Mouse (Mus musculus) lung, embryonic 14.5 days (tissue): ENCODE data around the gene Pdk2. TPM values are rescaled to one million over a fixed set of nuclear protein-coding genes. Genes with fewer than 3 reads are reported as not detected.

Source experiments
- ATAC-seq: fragments of 200-750 bp; cut with Nextera tagmentation; 2 replicates; pipeline ENCODE4 v1.8.0; 2017; ENCODE audit warnings: mild to moderate bottlenecking, moderate TSS enrichment, moderate library complexity; ENCODE audit not compliant: insufficient read depth
- DNase-seq: peaks from one replicate; pipeline ENCODE4 v3.0.0-alpha.2; 2015
- H3K27ac ChIP-seq: fragments of 300-500 bp; sonication (generic); 2 replicates; pipeline ENCODE4 v1.5.1; 2014; ENCODE audit warnings: low read depth, mild to moderate bottlenecking, moderate library complexity
- H3K27me3 ChIP-seq: fragments of 300-500 bp; sonication (generic); 2 replicates; pipeline ENCODE4 v1.6.1; 2014; ENCODE audit warnings: low read length, control low read depth; ENCODE audit not compliant: insufficient read depth
- H3K36me3 ChIP-seq: fragments of 300-500 bp; sonication (generic); 2 replicates; pipeline ENCODE4 v1.6.1; 2014; ENCODE audit warnings: control low read depth; ENCODE audit not compliant: insufficient read depth
- H3K4me1 ChIP-seq: fragments of 300-500 bp; sonication (generic); 2 replicates; pipeline ENCODE4 v1.6.1; 2014; ENCODE audit warnings: antibody characterized with exemption, control low read depth; ENCODE audit not compliant: insufficient read depth
- H3K4me2 ChIP-seq: fragments of 300-500 bp; sonication (generic); 2 replicates; pipeline ENCODE4 v1.6.1; 2014; ENCODE audit warnings: mild to moderate bottlenecking
- H3K4me3 ChIP-seq: fragments of 300-500 bp; sonication (generic); 2 replicates; pipeline ENCODE4 v1.5.1; 2014; ENCODE audit warnings: low read depth, low read length
- H3K9ac ChIP-seq: fragments of 300-500 bp; sonication (generic); 2 replicates; pipeline ENCODE4 v1.6.1; 2014
- H3K9me3 ChIP-seq: fragments of 300-500 bp; sonication (generic); 2 replicates; pipeline ENCODE4 v1.6.1; 2016; ENCODE audit warnings: low read depth, low read length, control low read depth
- CTCF ChIP-seq: IDR thresholded peaks from 2 replicates; pipeline ENCODE4 v1.5.1; 2016; ENCODE audit warnings: antibody characterized with exemption, low read depth
- WGBS: fragments of 180-500 bp; shearing (Covaris S2); extraction: QIAGEN DNeasy Blood & Tissue Kit; methylation state at CpG from one replicate; pipeline ENCODE4 v1.1.7; 2014; 5-methylcytosine and 5-hydroxymethylcytosine counted together
- polyA plus RNA-seq: library from polyadenylated mRNA; unstranded; fragments of >200 nt; fragmentation: Nextera tagmentation; extraction: Ambion mirVana; gene quantifications from 2 replicates; pipeline ENCODE4 v1.2.1, GENCODE M21; 2014

Gene Pdk2
- 24.5 and 27.4 TPM in 2 replicates for polyA plus RNA-seq

- no peak for TF ChIP-seq CTCF
- H3K4me1 ChIP-seq, result peaks cover 7% of the 10 kb centered on the region; the same call in 1 of the 2 replicates
- peak within 1 kb of the TSS; percentile 93 for H3K4me2 ChIP-seq
- H3K36me3 ChIP-seq, result peaks cover 9% of the 10 kb centered on the region; the same call in 1 of the 2 replicates
- H3K4me3 ChIP-seq, result peak within 1 kb of the TSS; percentile 77
- peak within 1 kb of the TSS; percentile 73 for H3K9ac ChIP-seq
- WGBS, result 0% methylated on average over 41 of the region's 41 CpGs
- H3K9me3 ChIP-seq, result no peaks in the 10 kb centered on the region
- no peaks in the 10 kb centered on the region for H3K27me3 ChIP-seq
- peak; percentile 98 for DNase-seq
- H3K27ac ChIP-seq, result peak within 1 kb of the TSS; percentile 73
- peak; percentile 97 for ATAC-seq
Observed at GRCm38 (mm10) chr11:95041139-95041609, at the start of gene Pdk2. TSS of gene Pdk2 (minus strand) at chr11:95041354.

GRCm38 (mm10) chr11:95088857-95089779 is 48.0 kb upstream of the Pdk2 start:
- DNase-seq, result peak; percentile 45
- ATAC-seq, result no peak
- no peak overlapping the region for H3K4me3 ChIP-seq
- H3K4me1 ChIP-seq, result peaks cover 22% of the 10 kb centered on the region
- no peak overlapping the region for H3K4me2 ChIP-seq
- 59% methylated on average over 16 of the region's 16 CpGs for WGBS
- TF ChIP-seq CTCF, result no peak
- no peak overlapping the region for H3K9ac ChIP-seq
- H3K36me3 ChIP-seq, result no peaks in the 10 kb centered on the region
- peak overlapping the region; percentile 63 for H3K27ac ChIP-seq
- no peaks in the 10 kb centered on the region for H3K27me3 ChIP-seq
- H3K9me3 ChIP-seq, result no peaks in the 10 kb centered on the region

- DNase-seq (no peak), ATAC-seq (no peak)
- Histone ChIP-seq H3K36me3 (no peaks in the 10 kb centered on the region), H3K9me3 (no peaks in the 10 kb centered on the region), H3K27ac (peak overlapping the region; percentile 63), H3K4me3 (no peak overlapping the region), H3K9ac (no peak overlapping the region), H3K27me3 (no peaks in the 10 kb centered on the region), H3K4me1 (peaks cover 22% of the 10 kb centered on the region), H3K4me2 (no peak overlapping the region)
- no peak for TF ChIP-seq CTCF
- WGBS, result 49% methylated on average over 7 of the region's 7 CpGs
Observed at GRCm38 (mm10) chr11:95088286-95088685, 47.1 kb upstream of the Pdk2 start.

GRCm38 (mm10) chr11:95087301-95088228 is 46.4 kb upstream of the Pdk2 start:
- no peaks in the 10 kb centered on the region for H3K9me3 ChIP-seq
- 46% methylated on average over 17 of the region's 17 CpGs for WGBS
- H3K27me3 ChIP-seq, result no peaks in the 10 kb centered on the region
- peaks cover 22% of the 10 kb centered on the region for H3K4me1 ChIP-seq
- no peak for TF ChIP-seq CTCF
- H3K36me3 ChIP-seq, result no peaks in the 10 kb centered on the region
- no peak overlapping the region for H3K9ac ChIP-seq
- DNase-seq (no peak), ATAC-seq (no peak)
- no peak overlapping the region for H3K4me3 ChIP-seq
- H3K27ac ChIP-seq, result peak overlapping the region; percentile 63; the same call in 1 of the 2 replicates
- no peak overlapping the region for H3K4me2 ChIP-seq

GRCm38 (mm10) chr11:95086229-95086628 is 45.1 kb upstream of the Pdk2 start:
- Histone ChIP-seq H3K27ac (no peak overlapping the region; the same call in 1 of the 2 replicates), H3K9ac (no peak overlapping the region), H3K4me2 (no peak overlapping the region), H3K4me3 (no peak overlapping the region), H3K4me1 (peaks cover 22% of the 10 kb centered on the region), H3K36me3 (no peaks in the 10 kb centered on the region), H3K27me3 (no peaks in the 10 kb centered on the region), H3K9me3 (no peaks in the 10 kb centered on the region)
- TF ChIP-seq CTCF, result no peak
- ATAC-seq (no peak), DNase-seq (no peak)
- WGBS, result 35% methylated on average over 5 of the region's 5 CpGs

- no peak for TF ChIP-seq CTCF
- WGBS, result 5% methylated on average over 5 of the region's 5 CpGs
- no peak overlapping the region; the same call in 1 of the 2 replicates for H3K27ac ChIP-seq
- no peak overlapping the region for H3K4me2 ChIP-seq
- DNase-seq (no peak), ATAC-seq (no peak)
- H3K9me3 ChIP-seq, result no peaks in the 10 kb centered on the region
- H3K4me3 ChIP-seq, result no peak overlapping the region
- no peak overlapping the region for H3K9ac ChIP-seq
- H3K36me3 ChIP-seq, result no peaks in the 10 kb centered on the region
- H3K4me1 ChIP-seq, result peaks cover 22% of the 10 kb centered on the region
- no peaks in the 10 kb centered on the region for H3K27me3 ChIP-seq
Observed at GRCm38 (mm10) chr11:95085710-95086109, 44.6 kb upstream of the Pdk2 start.
